Mouse (Mus musculus) thymus, adult 2 months (tissue): ENCODE data around the gene Pced1b.

ENCODE experiments used
- CTCF ChIP-seq: fragments of 200-500 bp; IDR thresholded peaks from 2 replicates; pipeline ENCODE4 v1.5.1; 2012; ENCODE audit warnings: mild to moderate bottlenecking, control low read depth, low read length, moderate library complexity, borderline replicate concordance; ENCODE audit not compliant: control insufficient read depth, poor library complexity, insufficient read depth; ENCODE audit errors: extremely low read depth
- POLR2A ChIP-seq: fragments of 200-500 bp; IDR thresholded peaks from 2 replicates; pipeline ENCODE4 v1.6.1; 2012; ENCODE audit warnings: mild to moderate bottlenecking, low read length, control low read depth, moderate library complexity; ENCODE audit not compliant: control insufficient read depth, poor library complexity, insufficient read depth; ENCODE audit errors: extremely low read depth

DNA sequence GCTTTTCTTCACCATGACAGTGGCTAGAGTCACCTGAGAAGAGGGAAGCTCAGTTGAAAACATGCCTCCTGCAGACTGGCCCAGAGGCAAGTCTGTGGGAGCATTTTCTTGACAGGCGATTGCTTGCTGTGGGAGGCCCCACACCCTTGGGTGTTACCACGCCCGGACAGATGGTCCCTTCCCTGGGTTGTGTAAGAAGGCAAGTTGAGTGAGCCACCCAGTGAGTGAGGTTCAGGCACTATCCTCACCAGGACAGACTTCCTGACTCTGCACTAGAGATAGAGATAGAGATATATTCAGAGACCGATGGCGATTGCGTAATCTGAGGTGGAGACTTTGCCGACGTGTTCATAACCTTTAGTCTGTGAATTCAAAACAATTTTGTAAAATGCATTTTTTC lies 96.0 kb downstream of the Pced1b start:
- TF ChIP-seq CTCF (no peak), POLR2A (no peak)
